Mouse (Mus musculus) cerebellum, adult 2 months (tissue): ENCODE measurements at regions not wholly inside any gene's neighbourhood (a gene's known extent, or its start where the extent isn't known, plus 50 kb on each side); places are given as distances from the start of the nearest gene placed in this dataset.

Experiments
- DNase-seq, 2 experiments: peaks; one replicate each; pipeline ENCODE4 v3.0.0; 2021
- H3K27ac ChIP-seq: fragments of 200-500 bp; 2 replicates; pipeline ENCODE4 v1.5.1; 2012; ENCODE audit warnings: low read length, control low read depth, inconsistent platforms; ENCODE audit not compliant: insufficient read depth
- H3K27me3 ChIP-seq: fragments of 200-500 bp; 2 replicates; pipeline ENCODE4 v1.6.1; 2012; ENCODE audit warnings: inconsistent platforms, mild to moderate bottlenecking, low read length, moderate library complexity; ENCODE audit not compliant: control insufficient read depth, insufficient read depth
- H3K4me1 ChIP-seq: fragments of 200-500 bp; 2 replicates; pipeline ENCODE4 v1.6.1; 2011; ENCODE audit warnings: low read length; ENCODE audit not compliant: control insufficient read depth, insufficient read depth
- H3K4me3 ChIP-seq: fragments of 200-500 bp; replicated peaks from 2 replicates; pipeline ENCODE3; 2011; ENCODE audit warnings: mild to moderate bottlenecking, low read depth, low read length, control low read depth; ENCODE audit not compliant: insufficient read depth
- CTCF ChIP-seq: fragments of 200-500 bp; IDR thresholded peaks from 2 replicates; pipeline ENCODE4 v1.5.1; 2011; ENCODE audit warnings: low read depth, mild to moderate bottlenecking, control low read depth, low read length, moderate library complexity, borderline replicate concordance; ENCODE audit not compliant: insufficient read depth
- POLR2A ChIP-seq: fragments of 200-500 bp; IDR thresholded peaks from 2 replicates; pipeline ENCODE4 v1.6.1; 2011; ENCODE audit warnings: low read length, control low read depth, borderline replicate concordance; ENCODE audit not compliant: insufficient read depth
- WGBS: fragments of 180-500 bp; shearing (Covaris S2); methylation state at CpG from one replicate; pipeline ENCODE4 v1.1.7; 2018; 5-methylcytosine and 5-hydroxymethylcytosine counted together

DNA sequence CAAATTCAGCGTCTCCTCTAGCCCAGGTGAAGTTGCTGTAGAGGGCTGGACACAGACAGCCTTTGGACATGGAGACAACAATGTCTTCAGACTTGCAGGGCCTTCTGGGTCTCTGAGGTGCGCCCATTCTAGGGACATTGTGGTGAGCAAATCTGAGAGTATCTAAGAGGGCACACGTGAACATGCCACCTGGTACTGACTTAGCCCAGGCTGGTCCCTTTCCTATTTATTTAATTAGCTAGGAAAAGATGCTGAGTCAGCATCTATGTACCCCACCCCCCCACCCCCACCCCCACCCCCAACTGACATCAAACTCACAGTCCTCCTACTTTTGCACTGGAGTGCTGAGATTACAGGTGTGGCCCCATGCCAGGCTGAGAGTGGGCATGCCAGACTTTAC lies 81.7 kb upstream of the Pcbd1 start:
- DNase-seq, result no peak
- Histone ChIP-seq H3K4me1 (no peaks in the 10 kb centered on the region), H3K27me3 (no peaks in the 10 kb centered on the region), H3K27ac (no peak overlapping the region), H3K4me3 (no peak overlapping the region)
- WGBS, result 94% methylated on average over 3 of the region's 3 CpGs
- TF ChIP-seq POLR2A, result no peak

DNA sequence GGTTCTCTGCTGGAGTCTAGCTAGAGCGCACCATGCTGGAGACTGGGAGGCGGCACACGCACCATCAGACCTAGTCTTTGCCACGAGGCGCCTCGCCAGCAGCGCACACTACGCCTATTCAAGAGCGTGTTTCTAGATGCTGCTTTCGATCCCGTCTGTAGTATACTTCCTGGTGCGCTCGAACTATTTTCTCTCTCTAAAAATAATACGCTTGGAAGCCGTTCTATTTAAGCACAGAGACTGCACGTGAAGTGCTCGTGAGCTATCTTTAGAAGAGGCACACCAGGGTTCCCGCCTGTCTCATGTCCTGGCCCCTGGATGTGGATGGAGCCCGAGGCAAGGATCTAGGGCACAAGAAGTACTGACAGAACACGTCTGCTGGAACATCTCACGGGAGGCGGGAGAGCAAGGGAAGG lies 87.4 kb upstream of the Pcbd1 start:
- Histone ChIP-seq H3K4me1 (no peaks in the 10 kb centered on the region), H3K27me3 (no peaks in the 10 kb centered on the region), H3K4me3 (no peak overlapping the region), H3K27ac (no peak overlapping the region)
- no peak for DNase-seq
- 81% methylated on average over 22 of the region's 22 CpGs for WGBS
- no peak for TF ChIP-seq POLR2A
- no peak for TF ChIP-seq CTCF

DNA sequence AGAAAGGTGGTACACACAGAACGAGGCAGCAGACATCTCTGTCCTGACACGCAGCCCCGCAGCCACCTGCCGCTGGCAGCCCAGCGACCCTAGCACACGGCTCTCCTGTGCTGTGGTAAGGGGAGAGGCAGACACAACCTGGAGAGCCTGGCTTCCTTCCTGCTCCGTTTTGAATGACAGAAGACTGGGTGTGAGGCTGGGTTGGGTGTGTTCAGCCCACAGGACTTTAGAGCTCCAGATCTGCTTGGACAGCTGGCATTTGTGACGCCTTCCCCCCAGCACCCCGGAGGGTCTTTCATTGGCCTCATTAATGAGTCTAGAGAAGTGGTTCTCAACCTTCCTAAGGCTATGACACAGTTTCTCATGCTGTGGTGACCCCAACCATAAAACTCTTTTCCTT lies 91.7 kb upstream of the Pcbd1 start:
- Histone ChIP-seq H3K4me3 (no peak overlapping the region), H3K4me1 (no peaks in the 10 kb centered on the region), H3K27ac (no peak overlapping the region), H3K27me3 (no peaks in the 10 kb centered on the region)
- 63% methylated on average over 9 of the region's 9 CpGs for WGBS
- TF ChIP-seq POLR2A (no peak), CTCF (no peak)
- DNase-seq, result no peak

DNA sequence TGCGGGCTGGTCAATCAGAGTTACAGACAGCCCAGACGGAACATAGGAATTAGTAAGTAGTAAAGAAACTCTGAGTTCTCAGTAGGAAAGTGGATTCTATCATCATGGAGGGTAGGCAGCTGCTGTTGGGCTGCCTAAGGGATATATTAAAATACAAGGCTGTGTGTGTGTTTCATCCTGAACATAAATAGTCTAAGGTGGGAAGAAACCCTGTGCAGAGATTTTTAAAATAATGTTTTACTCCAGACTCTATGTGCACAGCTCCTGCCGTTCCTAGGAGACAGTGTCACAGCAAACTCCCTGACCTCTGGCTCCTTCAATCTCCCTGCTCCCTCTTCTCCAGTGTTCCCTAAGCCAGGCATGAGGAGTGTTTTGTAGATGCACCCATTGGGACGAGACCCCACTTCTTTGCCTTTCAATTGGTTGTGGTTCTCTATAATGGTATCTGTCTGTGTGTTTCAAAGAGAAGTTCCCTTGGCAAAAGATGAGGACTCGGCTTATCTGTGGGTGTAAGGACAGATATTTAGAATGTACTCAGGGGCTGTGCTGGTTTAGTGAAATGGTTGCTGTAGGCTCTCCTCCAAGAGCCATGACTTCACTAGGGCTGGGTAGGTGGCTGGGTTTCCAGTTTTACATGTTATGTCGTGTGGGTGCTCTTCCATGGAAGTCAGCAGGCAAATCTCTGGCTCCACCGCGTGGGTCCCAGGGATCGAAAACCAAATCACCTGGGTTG lies 93.1 kb upstream of the Pcbd1 start:
- 88% methylated on average over 9 of the region's 9 CpGs for WGBS
- TF ChIP-seq CTCF (no peak), POLR2A (no peak)

DNA sequence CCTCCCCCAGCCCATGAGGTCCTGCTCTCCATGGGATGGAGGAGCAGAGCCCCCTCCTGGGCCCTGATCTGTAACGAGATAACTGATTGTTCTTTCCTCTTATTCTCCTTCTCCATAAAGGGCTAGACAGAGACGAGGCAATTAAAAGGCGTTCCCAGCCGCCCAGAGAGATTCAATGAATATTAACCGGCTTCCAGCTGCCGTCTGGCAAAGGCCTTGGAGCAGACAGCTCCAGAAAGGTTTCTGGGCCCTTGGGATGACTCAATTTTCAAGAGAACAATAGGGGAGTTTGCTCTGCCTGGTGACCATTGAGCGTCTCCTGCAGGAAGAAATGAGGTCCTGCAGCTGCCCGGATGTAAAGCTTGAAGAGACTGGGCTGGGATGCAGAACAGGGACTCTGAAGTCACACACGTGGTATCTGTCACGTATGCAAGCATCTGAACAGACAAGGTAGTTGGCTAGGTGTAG lies 104.0 kb upstream of the Pcbd1 start:
- Histone ChIP-seq H3K4me3 (no peak overlapping the region), H3K4me1 (no peaks in the 10 kb centered on the region), H3K27ac (no peak overlapping the region), H3K27me3 (no peaks in the 10 kb centered on the region)
- 27% methylated on average over 10 of the region's 10 CpGs for WGBS
- TF ChIP-seq CTCF (peak; percentile 20; the same call in 1 of the 2 replicates), POLR2A (no peak)
- DNase-seq, result no peak

More for the DNA sequence above, 93.1 kb upstream of the Pcbd1 start:
- Histone ChIP-seq H3K4me1 (no peaks in the 10 kb centered on the region), H3K4me3 (no peak overlapping the region), H3K27ac (no peak overlapping the region), H3K27me3 (no peaks in the 10 kb centered on the region)
- no peak for DNase-seq

DNA sequence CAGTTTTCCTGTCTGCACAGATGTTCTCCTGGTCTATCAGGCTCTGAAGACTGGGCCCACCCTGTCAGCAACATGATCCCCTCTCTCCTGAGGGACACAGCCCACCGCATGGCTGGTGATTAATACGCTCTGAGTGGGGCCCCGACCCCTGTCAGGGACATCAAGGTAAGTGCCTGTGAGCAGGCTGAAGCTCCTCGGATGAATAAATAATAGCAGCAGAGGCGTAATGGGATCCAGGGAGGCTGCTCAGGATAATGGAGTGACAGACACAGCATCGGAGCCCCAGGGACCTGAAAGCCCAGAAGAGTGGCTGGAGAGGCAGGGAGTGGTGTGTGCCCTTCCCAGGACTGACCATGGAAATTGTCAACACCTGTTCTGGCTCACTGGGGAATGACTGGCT lies 107.4 kb upstream of the Pcbd1 start:
- WGBS, result 53% methylated on average over 6 of the region's 6 CpGs
- H3K4me3 ChIP-seq, result no peak overlapping the region
- no peaks in the 10 kb centered on the region for H3K4me1 ChIP-seq
- no peaks in the 10 kb centered on the region for H3K27me3 ChIP-seq
- H3K27ac ChIP-seq, result no peak overlapping the region
- no peak for DNase-seq
- no peak for TF ChIP-seq POLR2A
- TF ChIP-seq CTCF, result no peak

DNA sequence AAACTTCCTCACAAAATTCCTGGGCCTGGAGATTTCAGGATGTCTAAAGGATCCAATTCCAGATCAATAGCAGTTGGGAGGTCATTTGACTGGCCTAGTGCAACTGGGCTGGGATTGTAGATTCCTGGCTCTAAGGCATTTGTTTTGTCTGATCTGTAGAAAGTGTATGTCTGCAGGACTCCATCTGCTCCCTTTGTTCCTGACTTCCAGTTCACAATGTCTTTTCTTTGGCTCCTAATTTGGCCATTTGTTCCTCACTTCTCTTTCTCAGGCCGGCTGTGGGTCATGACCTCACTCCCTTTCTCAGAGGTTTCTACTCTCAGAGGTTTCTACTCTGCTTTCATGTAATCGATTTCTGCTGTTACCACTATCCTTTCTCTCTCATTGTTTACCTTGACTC lies 115.5 kb upstream of the Pcbd1 start:
- 26% methylated on average over 2 of the region's 2 CpGs for WGBS
- DNase-seq, result no peak
- TF ChIP-seq POLR2A (no peak), CTCF (no peak)
- Histone ChIP-seq H3K27ac (no peak overlapping the region), H3K27me3 (no peaks in the 10 kb centered on the region), H3K4me1 (no peaks in the 10 kb centered on the region), H3K4me3 (no peak overlapping the region)

DNA sequence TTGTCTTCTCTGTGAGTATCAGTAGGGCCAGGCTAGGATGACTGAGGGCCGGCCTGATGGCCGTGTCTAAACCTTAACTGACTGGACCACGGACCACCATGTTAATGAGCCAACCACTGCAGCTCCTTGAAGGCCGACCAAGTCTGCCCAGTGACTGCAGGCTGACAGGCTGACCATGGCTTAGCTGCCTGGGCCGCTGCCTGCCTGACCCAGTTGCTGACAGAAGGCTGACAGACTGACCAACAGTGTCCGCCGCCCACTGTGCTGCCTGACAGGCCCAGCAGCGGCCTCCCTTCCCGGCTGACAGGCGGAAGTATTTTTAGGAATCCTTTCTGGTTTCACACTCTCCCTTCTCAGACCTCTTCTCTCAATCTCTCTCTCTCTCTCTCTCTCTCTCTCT lies 124.3 kb upstream of the Pcbd1 start:
- WGBS, result 24% methylated on average over 10 of the region's 10 CpGs
- DNase-seq, result peak; percentile 34 to 48
- Histone ChIP-seq H3K4me1 (peaks cover 15% of the 10 kb centered on the region), H3K4me3 (no peak overlapping the region), H3K27me3 (no peaks in the 10 kb centered on the region), H3K27ac (no peak overlapping the region)
- no peak for TF ChIP-seq POLR2A
- TF ChIP-seq CTCF, result no peak
